Mouse (Mus musculus): ENCODE data around the gene Adprhl1. TPM values are rescaled to one million over a fixed set of nuclear protein-coding genes. Genes with fewer than 3 reads are reported as not detected.

Adprhl1 gene
- polyA plus RNA-seq, 1 experiment, result 0.29 TPM

DNA sequence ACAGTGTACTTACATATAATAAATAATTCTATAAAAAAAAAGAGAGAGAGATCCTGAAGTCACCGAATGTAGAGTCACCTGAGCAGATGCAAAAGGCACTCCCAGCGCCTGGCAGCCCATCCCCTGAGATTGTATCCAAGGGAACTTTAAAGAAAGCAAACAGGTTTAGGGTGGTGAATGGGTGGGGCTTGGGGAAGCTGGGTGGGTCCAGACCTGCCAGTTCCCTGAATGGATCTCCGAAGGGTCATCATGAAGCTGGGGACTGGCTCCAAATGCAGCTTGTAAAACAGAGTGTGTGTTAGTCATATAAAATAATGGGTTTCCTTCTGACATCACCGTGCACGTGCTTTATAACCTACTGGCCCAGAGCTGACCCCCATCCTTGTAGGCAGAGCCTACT, 47.7 kb downstream of the Adprhl1 start:
- TF ChIP-seq CTCF (IDR thresholded peaks at IDR 0.05; ENCODE audit: borderline replicate concordance, extremely low read depth, insufficient read depth, insufficient read length) (no peak), POLR2A (IDR thresholded peaks at IDR 0.05; ENCODE audit: borderline replicate concordance, extremely low read depth, insufficient read depth, insufficient read length, poor library complexity, severe bottlenecking) (no peak)
- DNase-seq (ENCODE audit: low read depth), result no peak

- DNase-seq (ENCODE audit: low read depth), result no peak
- TF ChIP-seq CTCF (IDR thresholded peaks at IDR 0.05; ENCODE audit: borderline replicate concordance, extremely low read depth, insufficient read depth, insufficient read length), result no peak
- TF ChIP-seq POLR2A (IDR thresholded peaks at IDR 0.05; ENCODE audit: borderline replicate concordance, extremely low read depth, insufficient read depth, insufficient read length, poor library complexity, severe bottlenecking), result no peak
Observed at GRCm38 (mm10) chr8:13205311-13205710, 48.7 kb downstream of the Adprhl1 start.

- TF ChIP-seq POLR2A (IDR thresholded peaks at IDR 0.05; ENCODE audit: borderline replicate concordance, extremely low read depth, insufficient read depth, insufficient read length, poor library complexity, severe bottlenecking) (no peak), CTCF (IDR thresholded peaks at IDR 0.05; ENCODE audit: borderline replicate concordance, extremely low read depth, insufficient read depth, insufficient read length) (no peak)
- no peak for DNase-seq (ENCODE audit: low read depth)
Observed at GRCm38 (mm10) chr8:13204371-13205140, 49.4 kb downstream of the Adprhl1 start.

DNA sequence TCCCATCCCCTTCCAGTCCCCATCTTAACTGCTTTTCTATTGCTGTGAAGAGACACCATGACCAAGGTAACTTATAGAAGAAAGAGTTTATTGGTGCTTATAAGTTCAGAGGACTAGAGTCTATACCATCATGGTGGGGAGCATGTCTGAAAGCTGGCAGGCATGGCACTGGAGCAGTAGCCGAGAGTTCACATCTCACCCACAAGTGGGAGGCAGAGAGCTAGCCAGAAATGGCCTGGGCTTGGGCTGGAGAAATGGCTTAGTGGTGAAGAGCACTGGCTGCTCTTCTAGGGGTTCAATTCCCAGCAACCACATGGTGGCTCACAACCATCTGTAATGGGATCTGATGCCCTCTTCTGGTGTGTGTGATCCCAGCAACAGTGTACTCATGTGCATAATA, 50.5 kb downstream of the Adprhl1 start:
- no peak for DNase-seq (ENCODE audit: low read depth)
- no peak for TF ChIP-seq POLR2A (IDR thresholded peaks at IDR 0.05; ENCODE audit: borderline replicate concordance, extremely low read depth, insufficient read depth, insufficient read length, poor library complexity, severe bottlenecking)
- peak; percentile 26; the same call in 1 of the 2 replicates for TF ChIP-seq CTCF (IDR thresholded peaks at IDR 0.05; ENCODE audit: borderline replicate concordance, extremely low read depth, insufficient read depth, insufficient read length)

DNA sequence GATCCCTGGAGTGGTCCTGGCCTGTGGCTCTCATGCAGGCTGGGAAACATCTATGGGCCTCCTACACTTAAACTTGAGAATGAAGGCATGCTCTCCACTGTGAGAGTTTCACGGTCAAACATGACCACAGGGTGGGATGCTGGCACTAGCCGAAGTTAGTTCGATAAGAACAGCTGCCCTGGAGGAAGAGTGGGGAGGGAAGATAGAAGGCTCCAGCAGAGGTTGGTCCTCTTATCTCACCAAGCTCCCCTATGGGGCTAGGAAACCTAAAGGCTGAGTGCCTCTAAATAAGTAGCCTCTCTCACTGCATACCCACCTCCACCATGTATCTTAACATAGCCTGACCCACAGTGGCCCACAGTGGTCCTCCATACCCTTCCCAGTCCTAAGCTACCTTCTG, 51.2 kb downstream of the Adprhl1 start:
- no peak for DNase-seq (ENCODE audit: low read depth)
- no peak for TF ChIP-seq POLR2A (IDR thresholded peaks at IDR 0.05; ENCODE audit: borderline replicate concordance, extremely low read depth, insufficient read depth, insufficient read length, poor library complexity, severe bottlenecking)
- no peak for TF ChIP-seq CTCF (IDR thresholded peaks at IDR 0.05; ENCODE audit: borderline replicate concordance, extremely low read depth, insufficient read depth, insufficient read length)

DNA sequence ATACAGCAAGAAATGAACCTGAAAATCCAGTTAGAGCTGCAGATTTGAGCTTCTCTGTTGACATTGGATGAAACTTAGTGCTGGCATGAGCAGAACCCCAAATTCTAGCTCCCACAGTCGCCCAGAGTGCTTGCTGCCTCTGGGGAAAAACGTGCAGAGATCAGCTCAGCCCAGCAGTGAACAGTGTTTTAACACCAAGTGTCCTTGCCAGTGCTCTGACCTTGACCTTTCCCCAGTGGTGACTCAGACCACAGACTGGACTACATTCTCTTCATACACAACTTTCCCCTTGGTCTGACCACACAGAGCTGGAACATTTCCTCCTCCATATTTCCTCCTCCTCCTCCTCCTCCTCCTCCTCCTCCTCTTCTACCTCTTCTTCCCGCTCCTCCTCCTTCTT, 51.9 kb downstream of the Adprhl1 start:
- TF ChIP-seq POLR2A (IDR thresholded peaks at IDR 0.05; ENCODE audit: borderline replicate concordance, extremely low read depth, insufficient read depth, insufficient read length, poor library complexity, severe bottlenecking), result no peak
- no peak for TF ChIP-seq CTCF (IDR thresholded peaks at IDR 0.05; ENCODE audit: borderline replicate concordance, extremely low read depth, insufficient read depth, insufficient read length)
- no peak for DNase-seq (ENCODE audit: low read depth)

- TF ChIP-seq CTCF (IDR thresholded peaks at IDR 0.05; ENCODE audit: borderline replicate concordance, extremely low read depth, insufficient read depth, insufficient read length), result no peak
- DNase-seq (ENCODE audit: low read depth), result no peak
Observed at GRCm38 (mm10) chr8:13201013-13201334, 53.0 kb downstream of the Adprhl1 start.

DNA sequence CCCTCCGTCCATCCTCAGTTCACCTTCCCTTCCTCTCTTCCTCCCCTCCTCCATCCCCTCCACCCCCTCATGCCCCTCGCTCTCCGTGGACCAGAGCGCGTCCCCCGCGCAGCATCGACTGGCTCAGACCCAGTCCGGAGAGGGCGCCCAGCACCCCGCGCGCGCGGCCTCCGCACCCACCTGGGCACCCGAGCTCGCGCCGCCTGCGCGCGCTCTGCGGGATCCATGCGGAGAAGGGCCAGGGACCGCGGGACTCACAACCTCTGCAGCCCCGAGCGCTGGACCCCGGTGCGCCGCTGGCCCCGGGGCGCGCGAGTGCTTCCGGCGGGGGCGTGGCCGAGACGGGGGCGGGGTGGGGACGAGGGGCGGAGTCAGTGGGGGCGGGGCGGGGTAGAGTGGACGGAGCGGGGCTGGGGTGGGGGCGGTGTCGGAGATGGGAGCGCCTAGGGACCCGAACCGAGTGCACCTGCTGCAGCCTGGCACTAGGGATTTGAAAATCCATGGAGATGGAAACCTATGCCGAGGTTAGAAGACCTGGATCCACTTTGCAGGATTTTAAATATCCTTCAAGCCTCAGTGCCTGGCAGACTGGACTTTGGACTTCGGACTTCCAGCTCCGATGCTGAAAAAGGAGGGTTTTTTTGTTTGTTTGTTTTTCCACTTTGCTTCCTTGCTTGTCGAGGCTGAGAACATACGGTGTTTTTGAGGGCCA, 53.5 kb downstream of the Adprhl1 start, which contains the start of gene Grtp1:
Gene Grtp1, minus strand, starts transcription at position 320 of the 712 bp plus-strand sequence.
- TF ChIP-seq CTCF (IDR thresholded peaks at IDR 0.05; ENCODE audit: borderline replicate concordance, extremely low read depth, insufficient read depth, insufficient read length) (no peak), POLR2A (IDR thresholded peaks at IDR 0.05; ENCODE audit: borderline replicate concordance, extremely low read depth, insufficient read depth, insufficient read length, poor library complexity, severe bottlenecking) (0 out of 2 replicates have a peak, but pooled peaks have one; percentile 52)

GRCm38 (mm10) chr8:13199385-13200061, 54.4 kb downstream of the Adprhl1 start:
- DNase-seq (ENCODE audit: low read depth), result no peak
- TF ChIP-seq CTCF (IDR thresholded peaks at IDR 0.05; ENCODE audit: borderline replicate concordance, extremely low read depth, insufficient read depth, insufficient read length) (no peak), POLR2A (IDR thresholded peaks at IDR 0.05; ENCODE audit: borderline replicate concordance, extremely low read depth, insufficient read depth, insufficient read length, poor library complexity, severe bottlenecking) (no peak)

More for the DNA sequence above, 53.5 kb downstream of the Adprhl1 start, which contains the start of gene Grtp1:
- peak; percentile 47 for DNase-seq (ENCODE audit: low read depth)

DNA sequence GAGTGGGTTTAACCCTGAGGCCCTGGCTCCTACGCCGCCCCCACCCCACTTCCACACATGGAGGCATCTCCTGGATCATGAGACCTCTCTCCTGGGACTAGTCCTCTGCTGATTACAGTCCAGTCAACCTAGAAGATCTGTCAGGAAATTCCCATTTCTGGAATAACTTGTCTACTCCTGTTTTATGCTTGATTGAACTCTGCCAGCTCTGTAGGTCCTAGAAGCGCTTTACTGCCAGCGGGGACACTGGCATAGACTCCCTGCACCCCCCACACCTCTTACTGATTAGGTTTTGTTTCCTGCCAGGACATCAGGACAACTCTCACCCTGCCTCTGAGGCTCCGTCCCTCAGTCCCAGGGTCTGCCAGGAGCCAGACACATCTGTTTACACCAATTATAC, 56.5 kb downstream of the Adprhl1 start:
- no peak for DNase-seq (ENCODE audit: low read depth)
- no peak for TF ChIP-seq POLR2A (IDR thresholded peaks at IDR 0.05; ENCODE audit: borderline replicate concordance, extremely low read depth, insufficient read depth, insufficient read length, poor library complexity, severe bottlenecking)
- TF ChIP-seq CTCF (IDR thresholded peaks at IDR 0.05; ENCODE audit: borderline replicate concordance, extremely low read depth, insufficient read depth, insufficient read length), result no peak

DNA sequence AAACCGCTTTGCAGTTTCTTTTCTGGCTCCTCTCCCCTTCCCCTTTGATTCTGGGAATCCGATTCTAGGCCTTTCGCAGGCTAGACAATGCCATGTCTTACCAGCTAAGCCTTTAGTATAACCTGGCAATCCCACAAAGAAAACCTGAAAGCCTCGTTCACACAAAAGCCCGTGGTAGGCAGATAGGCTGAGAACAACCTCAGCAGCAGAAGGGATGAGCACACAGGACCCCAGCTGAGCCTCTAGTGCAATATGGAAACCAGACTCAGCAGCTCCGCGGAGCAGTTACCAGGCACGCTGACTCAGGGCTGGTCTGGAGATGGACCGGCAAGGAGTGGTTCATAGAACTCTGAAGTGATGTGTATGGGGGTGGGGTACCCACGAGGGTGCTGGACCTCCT, 59.1 kb downstream of the Adprhl1 start:
- TF ChIP-seq POLR2A (IDR thresholded peaks at IDR 0.05; ENCODE audit: borderline replicate concordance, extremely low read depth, insufficient read depth, insufficient read length, poor library complexity, severe bottlenecking), result no peak
- no peak for TF ChIP-seq CTCF (IDR thresholded peaks at IDR 0.05; ENCODE audit: borderline replicate concordance, extremely low read depth, insufficient read depth, insufficient read length)
- peak; percentile 80 for DNase-seq (ENCODE audit: low read depth)
